Mouse (Mus musculus): Measurements from ENCODE around the gene Elf2.

DNA sequence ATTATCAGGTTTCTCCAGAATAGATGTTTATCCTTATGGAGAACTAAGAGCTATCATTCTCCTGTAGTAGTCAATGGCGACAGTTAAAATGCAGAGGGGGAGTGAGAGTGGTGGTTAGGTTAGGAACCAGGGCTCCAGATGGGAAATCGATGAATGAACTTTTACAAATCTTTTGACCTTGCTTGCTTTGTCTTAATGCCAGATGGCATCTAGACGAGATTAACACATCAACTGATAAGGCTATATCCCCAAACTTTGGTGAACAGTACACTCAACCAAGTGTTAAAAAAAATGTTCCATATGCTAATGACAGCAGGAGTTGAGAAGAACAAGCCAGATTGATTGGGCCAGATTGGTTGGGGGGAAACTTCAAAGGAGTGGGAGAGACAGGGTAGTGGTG, 111.2 kb downstream of the Elf2 start:
- no peak for TF ChIP-seq CTCF (IDR thresholded peaks at IDR 0.05; ENCODE audit: control insufficient read depth, insufficient read depth, insufficient replicate concordance, low read depth, low read length)
- no peak for TF ChIP-seq POLR2A (IDR thresholded peaks at IDR 0.05; ENCODE audit: control insufficient read depth, low read depth, low read length)

Data from testis, adult 2 months (tissue).